Mouse (Mus musculus): ENCODE measurements at regions not wholly inside any gene's neighbourhood (a gene's known extent, or its start where the extent isn't known, plus 50 kb on each side); places are given as distances from the start of the nearest gene placed in this dataset.

GRCm38 (mm10) chr8:30988051-30988450 lies 2440.5 kb upstream of the 5930422O12Rik start:
- TF ChIP-seq CTCF (IDR thresholded peaks at IDR 0.05; ENCODE audit: low read depth, low read length) (no peak), GATA1 (IDR thresholded peaks at IDR 0.05; ENCODE audit: borderline replicate concordance, low read length) (no peak), POLR2AphosphoS5 (IDR thresholded peaks at IDR 0.05; ENCODE audit: insufficient replicate concordance, low read depth, low read length) (no peak), GATA2 (IDR thresholded peaks at IDR 0.05; ENCODE audit: borderline replicate concordance, low read depth, low read length) (no peak)
